Mouse (Mus musculus) urinary bladder, adult 18-20 months (tissue): ENCODE measurements around the gene Klhl42.
A peak's percentile ranks its signal among the peaks of the same experiment; 100 is the strongest.

ENCODE experiments used
- DNase-seq, 2 experiments: peaks; one replicate each; pipeline ENCODE4 v3.0.0; 2022; ENCODE audit warnings: low spot score in 2 of 2, mixed read lengths in 2 of 2

Gene Klhl42

GRCm38 (mm10) chr6:147091136-147092120 is at the start of gene Klhl42:
TSS of gene Klhl42 (plus strand) at chr6:147091379.
- DNase-seq = peak; percentile 62 to 80

GRCm38 (mm10) chr6:147042291-147043290 is 48.6 kb upstream of the Klhl42 start, which contains the start of gene Mrps35:
TSS of gene Mrps35 (plus strand) at chr6:147042764.
- peak; percentile 81 to 87 for DNase-seq

GRCm38 (mm10) chr6:147043633-147044032 is 47.5 kb upstream of the Klhl42 start:
- no peak for DNase-seq

- DNase-seq = no peak
These were observed 41.9 kb upstream of the Klhl42 start for GRCm38 (mm10) chr6:147049239-147049805.

GRCm38 (mm10) chr6:147051666-147052065 is 39.5 kb upstream of the Klhl42 start:
- no peak for DNase-seq

- DNase-seq = no peak
These were observed 38.7 kb upstream of the Klhl42 start for GRCm38 (mm10) chr6:147052440-147052839.

- DNase-seq = no peak
These were observed 37.2 kb upstream of the Klhl42 start for GRCm38 (mm10) chr6:147053785-147054646.

- DNase-seq = no peak
These were observed 35.7 kb upstream of the Klhl42 start for GRCm38 (mm10) chr6:147055374-147055977.

- DNase-seq = no peak
These were observed 31.9 kb upstream of the Klhl42 start for GRCm38 (mm10) chr6:147059326-147059725.

- DNase-seq = no peak
These were observed 29.5 kb upstream of the Klhl42 start for GRCm38 (mm10) chr6:147061630-147062029.

- DNase-seq = no peak
These were observed 29.1 kb upstream of the Klhl42 start for GRCm38 (mm10) chr6:147062034-147062433.

GRCm38 (mm10) chr6:147062694-147063093 is 28.5 kb upstream of the Klhl42 start:
- DNase-seq = no peak

GRCm38 (mm10) chr6:147064226-147064943 is 26.8 kb upstream of the Klhl42 start:
- no peak for DNase-seq

- no peak for DNase-seq
These were observed 26.3 kb upstream of the Klhl42 start for GRCm38 (mm10) chr6:147064944-147065261.

GRCm38 (mm10) chr6:147075808-147076387 is 15.3 kb upstream of the Klhl42 start:
- DNase-seq = no peak

- DNase-seq = no peak
These were observed 14.3 kb upstream of the Klhl42 start for GRCm38 (mm10) chr6:147076878-147077277.

- DNase-seq = no peak
These were observed 11.3 kb upstream of the Klhl42 start for GRCm38 (mm10) chr6:147079919-147080318.

GRCm38 (mm10) chr6:147085398-147086040 is 5.7 kb upstream of the Klhl42 start:
- DNase-seq = no peak
